ENCODE assay signal across 23 mouse cellular contexts in the genomic region with DNA sequence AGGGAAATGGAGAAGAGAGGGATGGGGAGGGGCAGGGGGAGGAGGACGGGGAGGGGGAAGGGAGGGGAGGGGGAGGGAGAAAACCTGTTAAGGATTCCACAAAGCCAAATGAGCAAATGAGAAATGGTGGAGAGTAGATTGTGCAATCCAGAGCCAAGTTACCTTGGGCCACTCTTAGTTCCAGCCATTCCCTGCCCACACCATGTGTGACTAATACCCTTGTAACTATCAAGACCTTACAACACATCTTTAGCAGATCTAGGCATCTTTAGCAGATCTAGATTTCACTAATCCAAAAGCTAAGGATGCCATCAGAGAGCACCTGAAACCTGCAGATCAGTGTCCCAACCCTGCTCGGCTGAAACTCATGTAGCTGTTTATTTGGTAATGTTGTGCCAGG.
A peak's percentile ranks its signal among the peaks of the same experiment; 100 is the strongest.
DNase-seq lines count a peak whose midpoint lies in the region; ATAC-seq lines count a peak whose summit lies in the region.
"Had no signal": no experiment of that assay in that cellular context is flagged by ENCODE, and none has a peak within 500 bp of the region (broad histone marks: within the 10 kb centered on the region; RNA-seq: fewer than 3 reads in every experiment).

No protein-coding gene starts in this region.

- H3K27ac ChIP-seq in forebrain, embryonic 16.5 days (ENCODE audit: low read length): no peak overlapping the region
- H3K27ac ChIP-seq: embryonic facial prominence, embryonic 12.5 days; embryonic facial prominence, embryonic 15.5 days; hindbrain, embryonic 10.5 days; hindbrain, embryonic 13.5 days; intestine, embryonic 15.5 days had no signal

- no peak overlapping the region for H3K9ac ChIP-seq in forebrain, embryonic 16.5 days (replicated peaks; ENCODE audit: low read depth, low read length)
- H3K9ac ChIP-seq: embryonic facial prominence, embryonic 12.5 days; embryonic facial prominence, embryonic 15.5 days; hindbrain, embryonic 13.5 days; intestine, embryonic 15.5 days had no signal

- 84% methylated on average over 2 of the region's 2 CpGs for WGBS in forebrain, embryonic 16.5 days

- ATAC-seq in forebrain, embryonic 16.5 days: no peak
- ATAC-seq: activated CD4-positive, CD25-positive, alpha-beta regulatory T cell, adult 4 months; CD4-positive, CD25-positive, alpha-beta regulatory T cell, adult 4 months; forebrain, embryonic 14.5 days; hindbrain, embryonic 16.5 days; intestine, embryonic 15.5 days had no signal

- no peak overlapping the region for H3K4me2 ChIP-seq in forebrain, embryonic 16.5 days (ENCODE audit: low read length)
- H3K4me2 ChIP-seq: embryonic facial prominence, embryonic 12.5 days; embryonic facial prominence, embryonic 15.5 days; hindbrain, embryonic 13.5 days; intestine, embryonic 15.5 days had no signal

- H3K27me3 ChIP-seq in forebrain, embryonic 16.5 days (replicated peaks; ENCODE audit: control insufficient read depth, insufficient read depth, low read length): no peaks in the 10 kb centered on the region
- H3K27me3 ChIP-seq: embryonic facial prominence, embryonic 12.5 days; embryonic facial prominence, embryonic 15.5 days; intestine, embryonic 15.5 days had no signal

- no peak overlapping the region for H3K4me3 ChIP-seq in forebrain, embryonic 16.5 days (replicated peaks; ENCODE audit: low read length)
- H3K4me3 ChIP-seq: embryonic facial prominence, embryonic 12.5 days; embryonic facial prominence, embryonic 15.5 days; hindbrain, embryonic 10.5 days; hindbrain, embryonic 13.5 days; intestine, embryonic 15.5 days had no signal

- intact Hi-C loops in gastrocnemius, postnatal 14 days (cut with DNase I; ENCODE audit: low total_unique reads): no loop called here

- H3K4me1 ChIP-seq in forebrain, embryonic 16.5 days (replicated peaks; ENCODE audit: control insufficient read depth, insufficient read depth, low read length): peaks cover 8% of the 10 kb centered on the region
- H3K4me1 ChIP-seq: embryonic facial prominence, embryonic 15.5 days; intestine, embryonic 15.5 days had no signal

- no peaks in the 10 kb centered on the region for H3K9me3 ChIP-seq in forebrain, embryonic 16.5 days (ENCODE audit: control insufficient read depth, low read length)
- H3K9me3 ChIP-seq: embryonic facial prominence, embryonic 12.5 days; embryonic facial prominence, embryonic 15.5 days; hindbrain, embryonic 10.5 days; hindbrain, embryonic 13.5 days; intestine, embryonic 15.5 days had no signal

- DNase-seq in heart, adult 11 months: peak; percentile 70
- DNase-seq in heart, postnatal 4 days: no peak
- peak; percentile 52 for DNase-seq in 3T3-L1 (ENCODE audit: low read depth, low spot score)
- peak; percentile 14 for DNase-seq in NIH3T3 (ENCODE audit: low read depth)
- DNase-seq in gastrocnemius, postnatal 14 days: no peak
- DNase-seq: adrenal gland, postnatal 10 days; adrenal gland, postnatal 36 days; B cell, adult 2 months; cerebellum, adult 11 months; cerebellum, adult 9-11 months; cerebellum, postnatal 25 days; gastrocnemius, postnatal 10 days; kidney, adult 18-20 months had no signal

- H3K36me3 ChIP-seq in forebrain, embryonic 16.5 days (ENCODE audit: control insufficient read depth, insufficient read depth): no peaks in the 10 kb centered on the region
- H3K36me3 ChIP-seq: embryonic facial prominence, embryonic 12.5 days; embryonic facial prominence, embryonic 15.5 days; hindbrain, embryonic 10.5 days; hindbrain, embryonic 13.5 days; intestine, embryonic 15.5 days had no signal

Comparison
In these comparisons a context has a peak if more than half of its experiments do, and no peak if none do; other contexts are left out.
1. DNase-seq: peak in heart, adult 11 months (single experiment), 3T3-L1 (single experiment) and NIH3T3 (single experiment); none in heart, postnatal 4 days (single experiment) and gastrocnemius, postnatal 14 days (single experiment).